Mouse (Mus musculus) limb, embryonic 14.5 days (tissue): ENCODE data around the gene Ddx31. TPM values are rescaled to one million over a fixed set of nuclear protein-coding genes. Genes with fewer than 3 reads are reported as not detected.

ENCODE experiments used
- ATAC-seq: fragments of 200-750 bp; cut with Nextera tagmentation; 2 replicates; pipeline ENCODE4 v1.8.0; 2017; ENCODE audit warnings: low read depth, moderate number of reproducible peaks, moderate TSS enrichment; ENCODE audit not compliant: low FRiP score
- DNase-seq: peaks from one replicate; pipeline ENCODE4 v3.0.0-alpha.2; 2015; ENCODE audit warnings: low spot score
- H3K27ac ChIP-seq: fragments of 300-500 bp; sonication (generic); replicated peaks from 2 replicates; pipeline ENCODE4 v1.5.1; 2014; ENCODE audit warnings: low read depth, mild to moderate bottlenecking, low read length, moderate library complexity, mixed read lengths
- H3K27me3 ChIP-seq: fragments of 300-500 bp; sonication (generic); 2 replicates; pipeline ENCODE4 v1.6.1; 2014; ENCODE audit warnings: low read length, mixed read lengths; ENCODE audit not compliant: control insufficient read depth, insufficient read depth
- H3K36me3 ChIP-seq: fragments of 300-500 bp; sonication (generic); 2 replicates; pipeline ENCODE4 v1.6.1; 2014; ENCODE audit warnings: mild to moderate bottlenecking, low read length, moderate library complexity, mixed read lengths; ENCODE audit not compliant: control insufficient read depth, insufficient read depth
- H3K4me1 ChIP-seq: fragments of 300-500 bp; sonication (generic); 2 replicates; pipeline ENCODE4 v1.6.1; 2014; ENCODE audit warnings: antibody characterized with exemption, low read length, mixed read lengths; ENCODE audit not compliant: control insufficient read depth, insufficient read depth
- H3K4me2 ChIP-seq: fragments of 300-500 bp; sonication (generic); replicated peaks from 2 replicates; pipeline ENCODE4 v1.6.1; 2014; ENCODE audit warnings: low read depth, mild to moderate bottlenecking, low read length, moderate library complexity; ENCODE audit not compliant: severe bottlenecking
- H3K4me3 ChIP-seq: fragments of 300-500 bp; sonication (generic); replicated peaks from 2 replicates; pipeline ENCODE4 v1.5.1; 2014; ENCODE audit warnings: low read length
- H3K9ac ChIP-seq: fragments of 300-500 bp; sonication (generic); 2 replicates; pipeline ENCODE4 v1.6.1; 2014; ENCODE audit warnings: mild to moderate bottlenecking, low read depth, low read length, moderate library complexity; ENCODE audit not compliant: severe bottlenecking
- H3K9me3 ChIP-seq: fragments of 300-500 bp; sonication (generic); 2 replicates; pipeline ENCODE4 v1.6.1; 2016; ENCODE audit warnings: low read length; ENCODE audit not compliant: control insufficient read depth
- POLR2A ChIP-seq: fragments of 200-500 bp; IDR thresholded peaks from 2 replicates; pipeline ENCODE4 v1.8.0; 2012; ENCODE audit warnings: inconsistent platforms, mild to moderate bottlenecking, moderate library complexity, borderline replicate concordance; ENCODE audit not compliant: insufficient read depth, insufficient read length; ENCODE audit errors: extremely low read depth
- WGBS: fragments of 180-500 bp; shearing (Covaris S2); extraction: QIAGEN DNeasy Blood & Tissue Kit; methylation state at CpG from one replicate; pipeline ENCODE4 v1.1.7; 2014; 5-methylcytosine and 5-hydroxymethylcytosine counted together
- polyA plus RNA-seq, 2 experiments: library from polyadenylated mRNA; depleted of rRNA in 1 of 2; stranded (reverse) in 1 of 2; unstranded in 1 of 2; fragments of >200 nt; fragmentation: Nextera tagmentation in 1 of 2; extraction: Ambion mirVana in 1 of 2; gene quantifications; 2 replicates each; pipeline versions ENCODE4 v1.2.1 to v1.2.3; 2012 to 2014

Gene Ddx31
- polyA plus RNA-seq (2012; rRNA removed) (12.9 and 13.1 TPM in 2 replicates), polyA plus RNA-seq (2014; fragmentation: Nextera tagmentation; extraction: Ambion mirVana) (13.3 and 15.1 TPM in 2 replicates)

DNA sequence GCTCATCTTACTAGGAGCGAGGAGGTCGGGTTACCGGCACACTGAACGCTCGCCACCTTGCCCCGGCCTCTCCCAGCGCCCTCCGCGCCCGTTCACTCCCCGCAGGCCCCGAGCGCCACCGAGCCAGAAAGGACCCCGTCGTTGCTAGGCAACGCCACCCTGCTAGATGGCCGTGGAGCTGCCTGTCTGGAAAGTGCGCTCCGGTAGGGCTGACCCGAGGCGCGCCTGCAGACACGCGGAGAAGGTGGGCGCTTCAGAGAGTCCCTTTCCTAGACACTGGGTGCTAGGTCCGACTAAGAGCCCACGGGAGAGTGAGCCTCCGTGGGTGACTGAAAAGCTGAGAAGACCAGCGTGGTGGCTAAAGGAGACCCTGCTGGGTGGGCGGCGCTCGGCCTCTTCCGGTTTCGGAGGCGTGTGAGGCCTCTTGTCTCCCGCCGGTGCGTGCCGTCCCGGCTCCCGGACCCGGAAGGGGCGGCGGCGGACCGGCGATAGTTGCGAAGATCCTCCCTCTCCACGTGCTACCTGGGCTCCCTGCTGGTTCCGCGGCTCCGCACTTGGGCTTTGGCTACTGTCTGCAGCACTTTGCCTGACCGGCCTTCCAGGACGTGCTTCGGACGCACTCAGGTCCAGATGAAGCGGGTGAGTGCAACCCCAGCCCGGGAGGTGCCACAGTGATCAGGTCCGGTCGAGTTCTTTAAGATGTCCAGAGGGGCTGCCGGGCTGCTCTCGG, at the start of gene Ddx31, which contains the start of gene Gtf3c4:
TSS of gene Ddx31 (plus strand) at position 185 of the 730 bp plus-strand sequence.
TSS of gene Gtf3c4 (minus strand) at position 139 of the 730 bp plus-strand sequence.
- Histone ChIP-seq H3K27ac (peak within 1 kb of the TSS; percentile 77), H3K27me3 (no peaks in the 10 kb centered on the region), H3K4me3 (peak within 1 kb of the TSS; percentile 94), H3K4me1 (peaks cover 27% of the 10 kb centered on the region), H3K9ac (peak within 1 kb of the TSS; percentile 89), H3K4me2 (peak within 1 kb of the TSS; percentile 95), H3K9me3 (no peaks in the 10 kb centered on the region), H3K36me3 (peaks cover 7% of the 10 kb centered on the region)
- under 1% methylated on average over 54 of the region's 63 CpGs for WGBS
- TF ChIP-seq POLR2A, result 0 out of 2 replicates have a peak, but pooled peaks have one; percentile 43
- peak; percentile 92 for DNase-seq
- ATAC-seq, result peak; percentile 98

DNA sequence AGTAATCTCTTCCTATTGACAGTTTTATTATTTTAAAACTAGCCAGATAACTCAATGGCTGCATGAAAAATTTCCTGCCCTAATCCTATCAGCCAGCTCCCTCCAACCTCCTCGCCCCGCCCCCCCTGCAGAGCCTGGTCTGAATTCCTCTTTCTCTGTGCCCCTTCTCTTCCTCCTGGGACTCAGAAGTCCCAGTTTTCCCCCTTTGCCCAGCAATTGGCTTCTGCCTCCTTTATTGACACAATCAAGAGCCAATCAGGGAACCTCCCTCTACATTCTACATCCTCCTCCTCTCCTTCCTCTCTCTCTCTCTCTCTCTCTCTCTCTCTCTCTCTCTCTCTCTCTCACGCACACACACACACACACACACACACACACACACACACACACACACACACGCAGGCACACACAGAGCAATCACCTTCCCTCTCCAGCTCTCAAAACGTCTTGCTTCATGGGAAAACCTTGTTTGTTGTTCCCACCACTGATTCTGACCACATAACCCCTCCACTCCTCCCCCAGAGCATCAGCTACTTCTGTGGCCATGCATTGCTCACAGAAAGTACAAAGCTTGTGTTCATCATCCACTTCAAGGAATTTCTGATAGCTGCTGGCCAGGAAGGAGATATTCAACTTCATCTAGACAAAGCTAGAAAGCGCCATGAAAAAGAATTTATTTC, 47.1 kb upstream of the Ddx31 start:
- Histone ChIP-seq H3K27ac (no peak overlapping the region), H3K9ac (no peak overlapping the region), H3K9me3 (no peaks in the 10 kb centered on the region), H3K4me1 (peaks cover 6% of the 10 kb centered on the region), H3K4me2 (peak overlapping the region; percentile 22), H3K4me3 (peak overlapping the region; percentile 11; the same call in 1 of the 2 replicates), H3K27me3 (no peaks in the 10 kb centered on the region), H3K36me3 (no peaks in the 10 kb centered on the region)
- DNase-seq (peak; percentile 76), ATAC-seq (peak; percentile 80; the same call in 1 of the 2 replicates)
- no peak for TF ChIP-seq POLR2A
- 23% methylated on average over 5 of the region's 6 CpGs for WGBS

GRCm38 (mm10) chr2:28794623-28795022, 45.6 kb upstream of the Ddx31 start:
- Histone ChIP-seq H3K36me3 (no peaks in the 10 kb centered on the region), H3K4me2 (no peak overlapping the region), H3K9me3 (no peaks in the 10 kb centered on the region), H3K4me1 (peaks cover 7% of the 10 kb centered on the region), H3K27me3 (no peaks in the 10 kb centered on the region), H3K27ac (no peak overlapping the region), H3K4me3 (no peak overlapping the region), H3K9ac (no peak overlapping the region)
- ATAC-seq (no peak), DNase-seq (no peak)
- 80% methylated on average over 5 of the region's 5 CpGs for WGBS
- TF ChIP-seq POLR2A, result no peak

DNA sequence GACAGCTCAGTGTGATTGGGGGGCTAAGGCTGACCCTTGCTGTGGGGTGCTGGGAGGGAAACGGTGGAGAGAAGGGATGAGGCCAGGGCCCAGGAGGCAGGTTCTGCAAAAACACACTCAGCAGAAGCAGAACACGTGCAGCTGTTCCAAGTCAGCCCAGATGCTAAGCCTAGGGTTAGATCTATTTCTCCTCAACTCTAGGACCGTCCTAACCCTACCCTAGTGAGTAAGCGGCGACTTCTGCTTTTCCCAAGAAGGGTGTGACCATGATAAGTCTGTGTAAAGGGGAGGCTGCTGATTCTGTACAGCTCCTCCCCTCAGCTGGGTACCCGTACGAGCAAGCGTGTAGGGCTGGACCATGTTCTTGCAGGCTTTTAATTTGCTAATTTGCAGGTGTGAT, 43.9 kb upstream of the Ddx31 start:
- WGBS, result 56% methylated on average over 8 of the region's 8 CpGs
- Histone ChIP-seq H3K4me2 (no peak overlapping the region), H3K9ac (no peak overlapping the region), H3K9me3 (no peaks in the 10 kb centered on the region), H3K4me1 (peaks cover 9% of the 10 kb centered on the region), H3K36me3 (no peaks in the 10 kb centered on the region), H3K4me3 (no peak overlapping the region), H3K27me3 (no peaks in the 10 kb centered on the region), H3K27ac (no peak overlapping the region)
- no peak for DNase-seq
- no peak for ATAC-seq
- TF ChIP-seq POLR2A, result no peak

DNA sequence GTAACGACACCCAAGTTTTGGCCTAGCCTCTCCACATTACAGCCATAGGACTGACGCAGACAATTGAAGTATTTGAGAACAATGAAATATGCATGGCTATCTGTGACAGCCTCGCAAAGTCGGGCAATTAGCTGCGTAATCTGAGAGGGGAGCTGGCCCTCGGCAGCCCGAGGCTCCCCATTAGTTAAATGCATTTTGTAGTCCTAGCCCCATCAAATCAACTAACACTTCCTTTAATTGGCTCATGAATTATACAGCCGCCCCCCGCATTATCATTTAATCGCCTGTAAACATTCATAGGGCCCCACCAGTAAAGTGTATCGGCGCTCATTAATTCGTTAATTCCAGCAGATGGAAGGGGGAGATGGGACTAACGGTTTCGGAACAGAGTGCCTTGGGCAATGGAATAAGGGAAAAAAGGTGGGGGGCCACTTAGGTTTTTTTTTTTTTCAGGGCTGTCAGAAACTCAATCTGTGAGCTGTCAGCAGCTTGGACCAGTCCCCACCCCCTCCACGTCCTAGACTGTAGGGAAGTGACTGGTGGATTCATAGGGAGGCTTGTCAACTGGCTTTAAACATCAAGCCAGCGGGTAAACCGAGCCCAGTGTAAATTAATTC, 42.6 kb upstream of the Ddx31 start:
- Histone ChIP-seq H3K4me3 (no peak overlapping the region), H3K4me1 (peaks cover 9% of the 10 kb centered on the region), H3K4me2 (no peak overlapping the region), H3K9ac (no peak overlapping the region), H3K27me3 (no peaks in the 10 kb centered on the region), H3K27ac (no peak overlapping the region), H3K36me3 (no peaks in the 10 kb centered on the region), H3K9me3 (no peaks in the 10 kb centered on the region)
- WGBS, result 21% methylated on average over 18 of the region's 18 CpGs
- no peak for TF ChIP-seq POLR2A
- DNase-seq, result no peak
- ATAC-seq, result no peak
